Mouse (Mus musculus): ENCODE results near the gene Xpot. TPM values are rescaled to one million over a fixed set of nuclear protein-coding genes. Genes with fewer than 3 reads are reported as not detected.

Xpot gene
- 60.5 and 64.5 TPM in 2 replicates for polyA plus RNA-seq (2016; fragmentation: Nextera tagmentation; extraction: Ambion mirVana)

GRCm38 (mm10) chr10:121626186-121626882, at the start of gene Xpot:
Gene Xpot, minus strand, starts transcription at chr10:121626332.
- no peaks in the 10 kb centered on the region for H3K9me3 ChIP-seq
- H3K27ac ChIP-seq, result peak within 1 kb of the TSS; percentile 95
- H3K4me3 ChIP-seq, result peak within 1 kb of the TSS; percentile 88
- peak; percentile 98 for DNase-seq (ENCODE audit: extremely low spot score, low spot score)
- H3K4me1 ChIP-seq, result peaks cover 21% of the 10 kb centered on the region
- no peaks in the 10 kb centered on the region for H3K27me3 ChIP-seq (ENCODE audit: poor library complexity, severe bottlenecking)
- H3K36me3 ChIP-seq (replicated peaks), result peaks cover 24% of the 10 kb centered on the region
- WGBS, result under 1% methylated on average over 70 of the region's 70 CpGs

GRCm38 (mm10) chr10:121669103-121669502, 43.0 kb upstream of the Xpot start:
- Histone ChIP-seq H3K9me3 (peaks cover 10% of the 10 kb centered on the region; the same call in 1 of the 2 replicates), H3K27ac (no peak overlapping the region), H3K27me3 (ENCODE audit: poor library complexity, severe bottlenecking) (no peaks in the 10 kb centered on the region), H3K36me3 (replicated peaks) (no peaks in the 10 kb centered on the region), H3K4me3 (no peak overlapping the region), H3K4me1 (peaks cover 7% of the 10 kb centered on the region)
- 87% methylated on average over 10 of the region's 10 CpGs for WGBS
- no peak for DNase-seq (ENCODE audit: extremely low spot score, low spot score)

- H3K9me3 ChIP-seq, result no peaks in the 10 kb centered on the region
- H3K27ac ChIP-seq, result no peak overlapping the region
- peaks cover 17% of the 10 kb centered on the region for H3K4me1 ChIP-seq
- 83% methylated on average over 8 of the region's 8 CpGs for WGBS
- no peak overlapping the region for H3K4me3 ChIP-seq
- H3K27me3 ChIP-seq (ENCODE audit: poor library complexity, severe bottlenecking), result no peaks in the 10 kb centered on the region
- DNase-seq (ENCODE audit: extremely low spot score, low spot score), result no peak
- H3K36me3 ChIP-seq (replicated peaks), result no peaks in the 10 kb centered on the region
Measured at GRCm38 (mm10) chr10:121665631-121666145, 39.6 kb upstream of the Xpot start.

GRCm38 (mm10) chr10:121663599-121663998, 37.5 kb upstream of the Xpot start:
- H3K9me3 ChIP-seq, result no peaks in the 10 kb centered on the region
- 63% methylated on average over 13 of the region's 13 CpGs for WGBS

GRCm38 (mm10) chr10:121662711-121663110, 36.6 kb upstream of the Xpot start:
- Histone ChIP-seq H3K4me1 (peaks cover 17% of the 10 kb centered on the region), H3K36me3 (replicated peaks) (no peaks in the 10 kb centered on the region), H3K27me3 (ENCODE audit: poor library complexity, severe bottlenecking) (no peaks in the 10 kb centered on the region), H3K9me3 (no peaks in the 10 kb centered on the region), H3K4me3 (no peak overlapping the region), H3K27ac (no peak overlapping the region)
- WGBS, result 91% methylated on average over 2 of the region's 2 CpGs
- DNase-seq (ENCODE audit: extremely low spot score, low spot score), result no peak

More at GRCm38 (mm10) chr10:121663599-121663998, 37.5 kb upstream of the Xpot start:
- DNase-seq (ENCODE audit: extremely low spot score, low spot score), result no peak
- peaks cover 17% of the 10 kb centered on the region for H3K4me1 ChIP-seq
- H3K27ac ChIP-seq, result no peak overlapping the region
- H3K27me3 ChIP-seq (ENCODE audit: poor library complexity, severe bottlenecking), result no peaks in the 10 kb centered on the region
- no peak overlapping the region for H3K4me3 ChIP-seq
- H3K36me3 ChIP-seq (replicated peaks), result no peaks in the 10 kb centered on the region

- Histone ChIP-seq H3K4me3 (no peak overlapping the region), H3K27ac (no peak overlapping the region), H3K4me1 (no peaks in the 10 kb centered on the region), H3K27me3 (ENCODE audit: poor library complexity, severe bottlenecking) (no peaks in the 10 kb centered on the region), H3K9me3 (no peaks in the 10 kb centered on the region), H3K36me3 (replicated peaks) (no peaks in the 10 kb centered on the region)
- whole genome bisulfite sequencing, result 90% methylated on average over 4 of the region's 4 CpGs
- no peak for DNase-seq (ENCODE audit: extremely low spot score, low spot score)
Measured at GRCm38 (mm10) chr10:121655907-121656306, 29.8 kb upstream of the Xpot start.

GRCm38 (mm10) chr10:121653079-121653478, 26.9 kb upstream of the Xpot start:
- no peak for DNase-seq (ENCODE audit: extremely low spot score, low spot score)
- H3K4me1 ChIP-seq, result no peaks in the 10 kb centered on the region
- H3K36me3 ChIP-seq (replicated peaks), result no peaks in the 10 kb centered on the region
- no peaks in the 10 kb centered on the region for H3K9me3 ChIP-seq
- 89% methylated on average over 1 of the region's 1 CpGs for WGBS
- H3K27ac ChIP-seq, result no peak overlapping the region
- H3K4me3 ChIP-seq, result no peak overlapping the region
- no peaks in the 10 kb centered on the region for H3K27me3 ChIP-seq (ENCODE audit: poor library complexity, severe bottlenecking)

GRCm38 (mm10) chr10:121646294-121646693, 20.2 kb upstream of the Xpot start:
- H3K27me3 ChIP-seq (ENCODE audit: poor library complexity, severe bottlenecking), result peaks cover 35% of the 10 kb centered on the region
- DNase-seq (ENCODE audit: extremely low spot score, low spot score), result no peak
- H3K27ac ChIP-seq, result no peak overlapping the region
- no peak overlapping the region for H3K4me3 ChIP-seq
- H3K4me1 ChIP-seq, result peaks cover 13% of the 10 kb centered on the region
- H3K9me3 ChIP-seq, result no peaks in the 10 kb centered on the region
- WGBS, result 71% methylated on average over 6 of the region's 6 CpGs
- H3K36me3 ChIP-seq (replicated peaks), result no peaks in the 10 kb centered on the region

GRCm38 (mm10) chr10:121642054-121642947, 16.2 kb upstream of the Xpot start:
- Histone ChIP-seq H3K9me3 (no peaks in the 10 kb centered on the region), H3K4me1 (peaks cover 28% of the 10 kb centered on the region), H3K36me3 (replicated peaks) (no peaks in the 10 kb centered on the region), H3K4me3 (peak overlapping the region; percentile 68), H3K27ac (peak overlapping the region; percentile 74), H3K27me3 (ENCODE audit: poor library complexity, severe bottlenecking) (peaks cover 50% of the 10 kb centered on the region)
- peak; percentile 28 for DNase-seq (ENCODE audit: extremely low spot score, low spot score)
- WGBS, result 5% methylated on average over 28 of the region's 28 CpGs

- under 1% methylated on average over 69 of the region's 69 CpGs for WGBS
- H3K4me1 ChIP-seq, result peaks cover 28% of the 10 kb centered on the region
- peak; percentile 72 for DNase-seq (ENCODE audit: extremely low spot score, low spot score)
- H3K4me3 ChIP-seq, result peak within 1 kb of the TSS; percentile 68
- no peaks in the 10 kb centered on the region for H3K9me3 ChIP-seq
- peak within 1 kb of the TSS; percentile 74 for H3K27ac ChIP-seq
- H3K36me3 ChIP-seq (replicated peaks), result no peaks in the 10 kb centered on the region
- H3K27me3 ChIP-seq (ENCODE audit: poor library complexity, severe bottlenecking), result peaks cover 50% of the 10 kb centered on the region
Measured at GRCm38 (mm10) chr10:121641272-121642053, 15.3 kb upstream of the Xpot start, which contains the start of gene D930020B18Rik. Gene D930020B18Rik, plus strand, starts transcription at chr10:121641588.

- H3K9me3 ChIP-seq, result no peaks in the 10 kb centered on the region
- H3K4me1 ChIP-seq, result peaks cover 28% of the 10 kb centered on the region
- WGBS, result 19% methylated on average over 10 of the region's 10 CpGs
- H3K36me3 ChIP-seq (replicated peaks), result no peaks in the 10 kb centered on the region
- DNase-seq (ENCODE audit: extremely low spot score, low spot score), result no peak
- peak overlapping the region; percentile 74; the same call in 1 of the 2 replicates for H3K27ac ChIP-seq
- peak overlapping the region; percentile 68 for H3K4me3 ChIP-seq
- H3K27me3 ChIP-seq (ENCODE audit: poor library complexity, severe bottlenecking), result peaks cover 50% of the 10 kb centered on the region
Measured at GRCm38 (mm10) chr10:121640944-121641271, 14.8 kb upstream of the Xpot start.
